Mouse (Mus musculus): ENCODE results near the gene Taf1b. TPM values are rescaled to one million over a fixed set of nuclear protein-coding genes. Genes with fewer than 3 reads are reported as not detected.
"Not testable (repeated sequence)": the region's sequence is repeated elsewhere in the genome, so short reads cannot be mapped to it uniquely, and the experiment has no call there.

Gene Taf1b
- 8.3 and 8.7 TPM in 2 replicates for polyA plus RNA-seq (2012; rRNA removed)

- no peak for DNase-seq (ENCODE audit: low read depth)
Measured at GRCm38 (mm10) chr12:24498150-24498840, at the start of gene Taf1b. TSS of gene Taf1b (plus strand) at chr12:24498359.

- DNase-seq (ENCODE audit: low read depth): no peak
Measured at GRCm38 (mm10) chr12:24460406-24460805, 37.8 kb upstream of the Taf1b start.

GRCm38 (mm10) chr12:24462121-24462520, 36.0 kb upstream of the Taf1b start:
- DNase-seq (ENCODE audit: low read depth): not testable (repeated sequence)

GRCm38 (mm10) chr12:24463490-24463889, 34.7 kb upstream of the Taf1b start:
- not testable (repeated sequence) for DNase-seq (ENCODE audit: low read depth)

GRCm38 (mm10) chr12:24468966-24469365, 29.2 kb upstream of the Taf1b start:
- no peak for DNase-seq (ENCODE audit: low read depth)

- DNase-seq (ENCODE audit: low read depth): no peak
Measured at GRCm38 (mm10) chr12:24470943-24471342, 27.2 kb upstream of the Taf1b start.

- no peak for DNase-seq (ENCODE audit: low read depth)
Measured at GRCm38 (mm10) chr12:24473221-24473620, 24.9 kb upstream of the Taf1b start.

GRCm38 (mm10) chr12:24484930-24485329, 13.2 kb upstream of the Taf1b start:
- DNase-seq (ENCODE audit: low read depth): no peak

- DNase-seq (ENCODE audit: low read depth): no peak
Measured at GRCm38 (mm10) chr12:24486882-24487281, 11.3 kb upstream of the Taf1b start.

GRCm38 (mm10) chr12:24492507-24492906, 5.7 kb upstream of the Taf1b start:
- DNase-seq (ENCODE audit: low read depth): not testable (repeated sequence)

- DNase-seq (ENCODE audit: low read depth): no peak
Measured at GRCm38 (mm10) chr12:24493011-24493410, 5.1 kb upstream of the Taf1b start.

- no peak for DNase-seq (ENCODE audit: low read depth)
Measured at GRCm38 (mm10) chr12:24493412-24493811, 4.7 kb upstream of the Taf1b start.

- not testable (repeated sequence) for DNase-seq (ENCODE audit: low read depth)
Measured at GRCm38 (mm10) chr12:24494791-24495190, 3.4 kb upstream of the Taf1b start.

- not testable (repeated sequence) for DNase-seq (ENCODE audit: low read depth)
Measured at GRCm38 (mm10) chr12:24498841-24499485, 804 bp downstream of the Taf1b start.

GRCm38 (mm10) chr12:24517118-24517517, 19.0 kb downstream of the Taf1b start:
- no peak for DNase-seq (ENCODE audit: low read depth)

- DNase-seq (ENCODE audit: low read depth): no peak
Measured at GRCm38 (mm10) chr12:24521076-24521475, 22.9 kb downstream of the Taf1b start.

GRCm38 (mm10) chr12:24525065-24525464, 26.9 kb downstream of the Taf1b start:
- not testable (repeated sequence) for DNase-seq (ENCODE audit: low read depth)

GRCm38 (mm10) chr12:24536390-24536789, 38.2 kb downstream of the Taf1b start:
- peak; percentile 71 for DNase-seq (ENCODE audit: low read depth)

- DNase-seq (ENCODE audit: low read depth): peak; percentile 88
Measured at GRCm38 (mm10) chr12:24537201-24537600, 39.0 kb downstream of the Taf1b start.

GRCm38 (mm10) chr12:24537965-24538364, 39.8 kb downstream of the Taf1b start:
- DNase-seq (ENCODE audit: low read depth): peak; percentile 95

GRCm38 (mm10) chr12:24541426-24542154, 43.4 kb downstream of the Taf1b start:
- no peak for DNase-seq (ENCODE audit: low read depth)

- DNase-seq (ENCODE audit: low read depth): no peak
Measured at GRCm38 (mm10) chr12:24547686-24548085, 49.5 kb downstream of the Taf1b start.

GRCm38 (mm10) chr12:24548885-24549284, 50.7 kb downstream of the Taf1b start:
- DNase-seq (ENCODE audit: low read depth): no peak

All from gonadal fat pad, adult 2 months (tissue).